ENCODE assay signal across 8 mouse cellular contexts in the genomic region with DNA sequence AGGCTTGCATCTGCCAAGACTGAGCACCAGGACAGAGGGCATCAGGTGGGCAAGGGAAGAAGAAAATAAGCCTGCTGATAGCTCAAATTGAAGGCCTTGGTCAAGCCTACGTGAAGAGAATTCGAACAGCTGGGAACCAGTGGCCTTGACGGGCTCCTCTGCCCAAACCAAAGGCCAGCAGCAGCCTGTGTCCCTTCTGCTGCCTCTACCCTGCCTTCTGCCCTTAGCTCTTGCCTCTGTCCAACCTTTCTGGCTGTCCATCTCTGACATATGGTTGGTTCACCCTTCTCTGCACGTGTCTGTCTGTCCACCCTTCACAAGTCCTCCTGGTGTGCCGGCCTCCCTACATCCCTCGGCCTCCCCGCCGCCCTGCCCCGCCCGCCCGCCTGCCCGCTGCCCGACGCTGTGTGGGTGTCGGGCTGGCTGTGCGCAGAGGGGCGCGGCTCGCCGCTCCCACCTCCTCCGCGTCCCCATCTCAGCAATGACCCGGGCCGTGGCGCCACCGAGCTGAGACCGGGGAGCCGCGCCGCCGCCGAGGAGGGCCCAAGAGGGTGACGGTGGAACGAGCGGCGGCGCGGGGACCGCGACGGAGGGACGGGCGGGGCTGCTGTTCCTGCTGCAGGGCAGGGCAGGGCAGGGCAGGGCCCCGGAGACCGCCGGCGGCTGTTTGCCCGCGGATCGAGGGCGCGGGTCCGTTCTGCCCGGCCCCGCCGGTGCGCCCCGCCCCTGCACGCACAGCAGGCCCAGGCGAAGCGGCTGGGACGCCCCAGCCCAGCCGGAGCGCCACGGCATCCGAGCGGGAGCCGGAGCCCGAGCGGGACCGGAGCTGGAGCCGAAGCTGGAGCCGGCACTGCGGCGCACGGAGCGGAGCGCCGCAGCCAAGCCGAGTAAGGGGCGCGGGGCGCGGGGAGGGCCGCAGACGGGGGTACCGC. TPM values are rescaled to one million over a fixed set of nuclear protein-coding genes. Genes with fewer than 3 reads are reported as not detected.
DNase-seq lines count a peak whose midpoint lies in the region; ATAC-seq lines count a peak whose summit lies in the region.

A gene (plus strand): TSS at position 325 of the 932 bp plus-strand sequence.

- H3K4me1 ChIP-seq in intestine, embryonic 15.5 days (replicated peaks), result peaks cover 9% of the 10 kb centered on the region
- peaks cover 3% of the 10 kb centered on the region; the same call in 1 of the 2 replicates for H3K4me1 ChIP-seq in liver, embryonic 13.5 days (replicated peaks)
- H3K4me1 ChIP-seq in neural tube, embryonic 11.5 days (ENCODE audit: control insufficient read depth, insufficient read depth, low read length), result peaks cover 2% of the 10 kb centered on the region; the same call in 1 of the 2 replicates

- H3K4me3 ChIP-seq in intestine, embryonic 15.5 days (replicated peaks), result peak within 1 kb of the TSS; percentile 62
- H3K4me3 ChIP-seq in liver, embryonic 13.5 days (replicated peaks), result peak within 1 kb of the TSS; percentile 52
- peak within 1 kb of the TSS; percentile 68 for H3K4me3 ChIP-seq in neural tube, embryonic 11.5 days (ENCODE audit: low read depth, low read length)

- ATAC-seq in granulocyte monocyte progenitor cell, adult 5-6 weeks (replicated peaks; ENCODE audit: poor library complexity, severe bottlenecking), result peak; percentile 75
- ATAC-seq in intestine, embryonic 15.5 days, result peak; percentile 91
- no peak for ATAC-seq in liver, embryonic 13.5 days (ENCODE audit: low read depth)
- peak; percentile 81 for ATAC-seq in neural tube, embryonic 11.5 days (ENCODE audit: insufficient read depth, low FRiP score, low TSS enrichment)

- peak; percentile 35 to 42 for DNase-seq in layer of hippocampus, postnatal 25 days (ENCODE audit: extremely low spot score in 1 of 2, low spot score in 1 of 2)
- no peak for DNase-seq in layer of hippocampus, adult 9-10 months (ENCODE audit: low spot score)
- DNase-seq in embryo, embryonic 10.5 days (ENCODE audit: low spot score), result peak; percentile 35
- DNase-seq in liver, embryonic 13.5 days, result no peak
- peak; percentile 63 for DNase-seq in neural tube, embryonic 11.5 days (ENCODE audit: low spot score)
- DNase-seq in c-Kit-positive CD71-positive TER-119-positive erythroid progenitor cells, embryonic 14.5 days (ENCODE audit: low spot score), result no peak

- H3K9me3 ChIP-seq in intestine, embryonic 15.5 days, result no peaks in the 10 kb centered on the region
- H3K9me3 ChIP-seq in liver, embryonic 13.5 days (replicated peaks), result no peaks in the 10 kb centered on the region
- no peaks in the 10 kb centered on the region for H3K9me3 ChIP-seq in neural tube, embryonic 11.5 days (ENCODE audit: control insufficient read depth, low read length)

- H3K27ac ChIP-seq in intestine, embryonic 15.5 days, result no peak within 1 kb of the TSS
- no peak within 1 kb of the TSS for H3K27ac ChIP-seq in liver, embryonic 13.5 days
- H3K27ac ChIP-seq in neural tube, embryonic 11.5 days (ENCODE audit: low read depth, low read length), result peak within 1 kb of the TSS; percentile 34; the same call in 1 of the 2 replicates

- H3K9ac ChIP-seq in intestine, embryonic 15.5 days, result peak within 1 kb of the TSS; percentile 71
- H3K9ac ChIP-seq in liver, embryonic 13.5 days, result 0 out of 2 replicates have a peak within 1 kb of the TSS, but pooled peaks have one; percentile 13
- peak within 1 kb of the TSS; percentile 79 for H3K9ac ChIP-seq in neural tube, embryonic 11.5 days (ENCODE audit: low read length)

- H3K36me3 ChIP-seq in intestine, embryonic 15.5 days, result no peaks in the 10 kb centered on the region
- no peaks in the 10 kb centered on the region for H3K36me3 ChIP-seq in liver, embryonic 13.5 days
- H3K36me3 ChIP-seq in neural tube, embryonic 11.5 days (ENCODE audit: control insufficient read depth, insufficient read depth, low read length), result no peaks in the 10 kb centered on the region

- H3K4me2 ChIP-seq in intestine, embryonic 15.5 days (replicated peaks), result peak within 1 kb of the TSS; percentile 98
- peak within 1 kb of the TSS; percentile 66 for H3K4me2 ChIP-seq in liver, embryonic 13.5 days
- peak within 1 kb of the TSS; percentile 97 for H3K4me2 ChIP-seq in neural tube, embryonic 11.5 days (ENCODE audit: low read depth)

- WGBS in intestine, embryonic 15.5 days, result 2% methylated on average over 87 of the region's 87 CpGs
- 2% methylated on average over 83 of the region's 87 CpGs for WGBS in liver, embryonic 13.5 days (ENCODE audit: insufficient replicate concordance)
- WGBS in neural tube, embryonic 11.5 days, result 1% methylated on average over 57 of the region's 87 CpGs

- peaks cover 39% of the 10 kb centered on the region for H3K27me3 ChIP-seq in intestine, embryonic 15.5 days (replicated peaks)
- peaks cover 59% of the 10 kb centered on the region for H3K27me3 ChIP-seq in liver, embryonic 13.5 days
- peaks cover 33% of the 10 kb centered on the region for H3K27me3 ChIP-seq in neural tube, embryonic 11.5 days (ENCODE audit: control insufficient read depth, insufficient read depth, low read length)

RNA-seq across cellular contexts. Expression of the gene that starts here (rescaled TPM):
- 1 to 10 TPM; 5.8 to 5.9 TPM for total RNA-seq in layer of hippocampus, postnatal 25 days (2021)
- total RNA-seq in granulocyte monocyte progenitor cell, adult 5-6 weeks (2014; fragmentation: Nextera tagmentation), result not detected in 2 replicates
- total RNA-seq in granulocyte monocyte progenitor cell, adult 5-6 weeks (2017), result not detected in 2 replicates
- 1.00 and 1.3 TPM in 2 replicates for polyA plus RNA-seq in intestine, embryonic 15.5 days (2015; fragmentation: Nextera tagmentation; extraction: Ambion mirVana)
- not detected in 2 replicates for polyA plus RNA-seq in liver, embryonic 13.5 days (2015; fragmentation: Nextera tagmentation; extraction: Ambion mirVana)
- polyA plus RNA-seq in neural tube, embryonic 11.5 days (2014; fragmentation: Nextera tagmentation; extraction: Ambion mirVana), result 1.7 and 2.1 TPM in 2 replicates

Comparison
In these comparisons a context has a peak if more than half of its experiments do, and no peak if none do; other contexts are left out.
1. RNA of the gene that starts here (total RNA-seq): 5.8 to 5.9 TPM in layer of hippocampus, postnatal 25 days; not detected in granulocyte monocyte progenitor cell, adult 5-6 weeks; every median in the first group is over 4 times any median in the second.
2. DNase-seq: peak in layer of hippocampus, postnatal 25 days (2 of 2), embryo, embryonic 10.5 days (single experiment) and neural tube, embryonic 11.5 days (single experiment); none in layer of hippocampus, adult 9-10 months (single experiment), liver, embryonic 13.5 days (single experiment) and c-Kit-positive CD71-positive TER-119-positive erythroid progenitor cells, embryonic 14.5 days (single experiment).
3. Peak in ATAC-seq in granulocyte monocyte progenitor cell, adult 5-6 weeks; RNA of the gene not detected or under 1 TPM.
4. H3K9ac ChIP-seq: peak in every context shown above with its lines; median percentile 79 in neural tube, embryonic 11.5 days; 71 in intestine, embryonic 15.5 days; 13 in liver, embryonic 13.5 days.
5. Peak in every context shown above with its lines, with median percentiles within 50 percentile points of each other: H3K4me2 ChIP-seq and H3K4me3 ChIP-seq.